Mouse (Mus musculus) heart, adult 2 months (tissue): ENCODE data around the gene Dnajc13.

Source experiments
- CTCF ChIP-seq: fragments of 200-600 bp; IDR thresholded peaks from 2 replicates; pipeline ENCODE4 v1.8.1; 2022; ENCODE audit warnings: antibody characterized with exemption, mild to moderate bottlenecking, moderate library complexity
- EP300 ChIP-seq: fragments of 200-500 bp; IDR thresholded peaks from 2 replicates; pipeline ENCODE4 v1.6.1; 2011; ENCODE audit warnings: low read depth, low read length, control low read depth; ENCODE audit not compliant: insufficient read depth
- POLR2A ChIP-seq: fragments of 200-500 bp; IDR thresholded peaks from 2 replicates; pipeline ENCODE4 v1.6.1; 2011; ENCODE audit warnings: mild to moderate bottlenecking, low read depth, low read length, control low read depth; ENCODE audit not compliant: insufficient read depth

GRCm38 (mm10) chr9:104269944-104270343, 7.2 kb upstream of the Dnajc13 start:
- TF ChIP-seq POLR2A (no peak), CTCF (no peak), EP300 (no peak)
